Mouse (Mus musculus) cerebellum, adult 9-11 months (tissue): Measurements from ENCODE around the gene Atp11a.

Source experiments
- DNase-seq: peaks from one replicate; pipeline ENCODE4 v3.0.0; 2022

Atp11a gene

DNA sequence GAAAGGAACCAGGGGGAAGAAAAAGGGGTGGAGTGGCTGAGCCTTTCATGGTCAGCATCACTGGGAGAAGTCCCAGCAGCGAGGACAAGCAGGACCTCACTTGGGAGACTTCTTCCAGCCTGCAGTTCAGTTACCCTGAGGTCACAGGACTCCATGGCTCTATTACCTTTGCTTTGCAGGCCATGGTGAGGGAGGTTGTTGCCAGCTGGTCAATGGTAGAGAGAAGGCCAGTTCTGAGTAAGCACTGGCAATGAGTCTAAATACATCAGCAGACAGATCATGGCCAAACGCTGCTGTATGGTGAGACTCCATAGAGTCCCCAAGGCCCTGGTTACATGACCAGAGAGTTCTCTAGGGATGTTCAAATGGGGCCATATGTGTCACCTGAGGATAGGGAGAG lies 15.5 kb downstream of the Atp11a start:
- DNase-seq, result no peak

DNA sequence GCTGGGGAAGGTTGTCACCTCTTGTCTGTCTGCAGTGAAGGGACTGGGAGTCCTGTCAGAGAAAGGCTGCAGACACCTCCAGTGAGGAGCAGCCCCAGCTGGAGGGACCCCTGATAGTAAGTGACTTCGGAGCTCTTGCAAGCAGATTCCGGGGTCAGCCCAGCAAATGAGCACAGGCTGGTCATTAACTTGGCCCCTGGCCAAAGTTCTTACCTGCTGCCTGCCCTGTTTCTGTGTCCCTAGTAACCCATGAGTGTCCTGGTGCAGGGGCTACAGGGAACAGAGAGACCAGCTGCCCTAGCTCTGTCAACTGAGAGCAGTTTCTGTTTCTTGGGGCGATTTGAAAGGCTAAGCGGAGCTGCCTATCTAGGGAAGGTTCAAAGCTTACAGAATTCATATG lies 17.1 kb downstream of the Atp11a start:
- DNase-seq, result no peak

DNA sequence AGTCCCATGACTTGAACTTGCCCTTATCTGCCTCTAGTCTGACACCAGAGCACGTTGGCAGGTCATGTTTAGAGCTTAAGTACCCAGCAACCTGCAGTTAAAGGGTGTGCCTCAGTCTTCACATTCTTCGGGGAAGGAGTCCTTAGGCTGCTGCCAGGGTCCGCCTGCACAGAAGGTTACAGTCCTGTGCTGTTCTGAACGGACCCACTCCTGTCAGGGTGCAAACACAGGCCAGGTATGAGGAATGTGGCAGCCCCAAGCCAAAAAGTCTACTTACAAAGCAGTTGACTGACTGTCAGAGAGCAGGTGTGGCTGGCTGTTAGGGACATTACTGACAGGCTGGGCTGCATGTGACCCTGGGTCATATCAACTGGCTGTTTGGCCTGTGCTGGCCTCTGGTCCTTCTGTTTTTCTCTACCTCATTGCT lies 18.1 kb downstream of the Atp11a start:
- DNase-seq, result no peak

GRCm38 (mm10) chr8:12775302-12775975 lies 18.6 kb downstream of the Atp11a start:
- no peak for DNase-seq

- DNase-seq, result no peak
Observed at GRCm38 (mm10) chr8:12776166-12776565, 19.4 kb downstream of the Atp11a start.

GRCm38 (mm10) chr8:12777171-12777570 lies 20.4 kb downstream of the Atp11a start:
- no peak for DNase-seq

GRCm38 (mm10) chr8:12779541-12779940 lies 22.7 kb downstream of the Atp11a start:
- DNase-seq, result no peak

DNA sequence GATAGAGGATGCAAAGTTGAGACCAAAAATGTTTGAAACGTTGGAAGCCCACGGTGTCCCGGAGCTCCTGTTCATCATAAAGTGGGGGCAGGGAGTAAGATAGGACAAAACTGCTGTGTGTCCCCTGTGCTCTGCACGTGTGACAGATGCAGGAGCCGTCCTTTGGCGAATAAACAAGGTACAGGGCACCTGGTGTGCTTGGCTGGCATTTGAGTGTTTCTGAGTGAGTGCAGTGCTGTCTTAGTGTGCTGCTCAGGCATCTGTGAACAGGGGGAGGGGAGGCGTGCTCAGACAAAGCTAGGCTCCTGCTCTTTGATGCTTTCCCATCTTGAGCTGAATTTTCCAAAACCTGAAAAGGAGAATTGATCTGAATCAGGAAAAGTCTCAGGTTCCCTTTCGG lies 28.7 kb downstream of the Atp11a start:
- peak; percentile 52 for DNase-seq

DNA sequence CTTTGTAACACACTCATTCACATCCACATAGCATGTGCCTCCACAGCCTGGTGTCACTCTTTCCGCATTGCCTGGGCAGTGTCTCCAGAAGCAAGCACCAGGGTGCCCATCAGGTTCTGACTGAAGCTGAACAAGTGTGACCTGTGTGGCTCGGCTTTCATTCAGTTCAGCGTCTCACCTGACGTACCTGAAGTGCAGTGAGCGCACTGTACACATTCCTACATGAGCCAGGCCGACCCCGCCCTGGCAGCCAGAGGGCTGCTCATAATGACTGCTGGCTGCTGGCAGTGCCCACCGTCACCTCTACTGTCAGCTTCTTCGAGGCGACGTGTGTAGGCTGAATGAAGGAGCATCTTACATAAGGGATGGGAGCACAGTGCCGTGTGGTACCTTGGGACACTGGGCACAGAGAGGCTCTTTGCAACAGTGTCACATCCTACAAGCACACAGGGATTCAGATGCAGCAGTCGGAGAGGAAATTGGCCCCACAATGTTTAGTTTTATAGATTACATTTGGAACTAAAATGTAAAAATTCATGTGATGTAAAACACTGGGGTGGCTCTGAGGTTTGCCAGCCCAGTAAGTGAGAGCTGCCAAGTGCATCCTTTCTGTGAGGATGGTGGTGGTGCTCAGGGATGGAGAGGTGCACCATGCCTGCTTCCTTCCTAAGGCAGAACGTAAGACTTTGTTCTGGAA lies 29.6 kb downstream of the Atp11a start:
- peak; percentile 67 for DNase-seq

GRCm38 (mm10) chr8:12786958-12787301 lies 30.1 kb downstream of the Atp11a start:
- DNase-seq, result peak; percentile 73

GRCm38 (mm10) chr8:12787427-12787826 lies 30.6 kb downstream of the Atp11a start:
- peak; percentile 39 for DNase-seq

DNA sequence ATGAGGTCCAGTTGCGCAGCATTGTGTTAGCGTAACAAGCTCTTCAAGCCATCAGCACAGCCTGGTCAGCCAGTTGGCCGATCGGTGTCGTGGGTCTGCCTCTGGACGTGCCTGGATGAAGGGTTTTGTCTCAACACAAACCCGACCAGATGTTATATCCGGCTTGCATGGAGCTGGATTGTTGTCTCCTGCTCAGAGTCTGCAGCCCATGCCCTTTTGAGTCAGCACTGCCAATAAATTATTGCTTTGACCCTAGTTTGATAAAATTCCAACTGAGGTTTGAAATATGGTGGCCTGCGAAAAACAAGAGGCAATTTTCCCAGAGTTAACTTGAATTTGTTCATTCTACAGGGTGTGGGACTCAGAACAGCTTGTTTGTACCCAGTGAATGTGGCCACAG lies 31.9 kb downstream of the Atp11a start:
- DNase-seq, result no peak

DNA sequence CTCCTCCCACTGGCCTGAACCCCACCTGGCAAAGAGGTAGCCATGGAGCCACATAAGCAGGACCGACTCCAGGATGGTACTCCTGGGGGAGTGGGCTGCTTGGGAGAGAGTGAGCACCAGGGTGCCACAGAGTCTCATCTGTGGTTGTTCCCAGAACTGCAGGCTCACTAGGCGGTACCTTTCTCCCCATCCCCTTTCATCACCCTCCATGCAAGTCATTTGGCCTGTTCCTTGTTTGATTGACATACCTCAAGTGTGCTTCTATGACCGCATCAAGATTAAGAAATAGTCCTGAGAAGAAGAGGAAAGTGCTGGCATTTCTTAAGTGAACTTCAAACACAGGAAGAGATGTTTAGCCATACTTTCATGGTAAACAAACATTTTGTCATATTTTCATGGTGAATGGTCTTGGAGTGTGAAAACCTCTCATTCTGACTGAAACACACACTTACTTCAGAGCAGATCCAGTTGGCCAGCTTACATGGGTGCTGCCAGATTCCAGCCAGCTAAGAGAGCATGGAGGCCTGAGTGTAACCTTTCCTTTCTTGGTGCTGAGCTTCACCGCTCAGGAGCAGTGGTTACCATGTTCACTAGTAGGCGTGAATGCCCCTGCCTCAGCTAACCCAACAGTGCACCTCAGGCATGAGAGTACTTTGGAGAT lies 38.3 kb downstream of the Atp11a start:
- no peak for DNase-seq

- DNase-seq, result no peak
Observed at GRCm38 (mm10) chr8:12799099-12799498, 42.3 kb downstream of the Atp11a start.

DNA sequence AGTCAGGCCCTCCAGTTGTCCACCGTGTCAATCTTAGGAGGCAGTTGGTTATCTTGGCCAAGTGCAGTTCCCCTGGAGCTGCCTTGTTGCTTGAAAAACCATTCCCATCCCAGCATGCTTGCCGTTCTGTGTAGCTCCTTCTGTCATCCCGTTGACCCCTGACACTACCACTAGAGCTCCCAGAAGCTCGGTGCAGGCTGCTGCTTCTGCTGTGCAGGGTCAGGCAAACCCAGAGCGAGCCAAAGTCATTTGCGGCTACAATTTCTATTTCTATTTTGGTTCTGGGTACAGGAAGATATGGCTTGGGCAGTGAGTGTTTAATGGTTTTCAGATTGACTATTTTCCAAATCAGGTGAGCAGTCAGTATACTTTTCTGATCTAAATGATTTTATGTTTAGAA lies 43.0 kb downstream of the Atp11a start:
- DNase-seq, result no peak

DNA sequence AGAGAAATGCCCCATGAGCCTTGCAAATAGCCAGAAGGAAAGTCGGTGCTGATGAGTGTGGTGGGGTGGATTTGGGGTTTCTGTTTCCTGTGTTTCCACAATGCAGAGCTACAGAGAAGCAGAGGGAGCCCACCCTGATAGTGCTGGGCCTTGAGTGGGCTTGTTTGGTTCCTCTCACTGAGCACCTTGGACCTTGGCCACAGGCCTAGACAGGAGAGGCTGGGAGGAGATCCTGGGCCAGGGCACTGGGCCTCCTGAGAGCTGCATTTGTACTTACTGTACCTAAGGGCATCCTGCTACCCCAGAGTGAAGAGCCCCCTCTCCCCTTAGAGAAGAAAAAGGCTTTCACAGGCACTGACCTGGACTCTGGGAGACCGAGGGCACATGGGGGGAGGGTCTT lies 43.4 kb downstream of the Atp11a start:
- DNase-seq, result no peak

DNA sequence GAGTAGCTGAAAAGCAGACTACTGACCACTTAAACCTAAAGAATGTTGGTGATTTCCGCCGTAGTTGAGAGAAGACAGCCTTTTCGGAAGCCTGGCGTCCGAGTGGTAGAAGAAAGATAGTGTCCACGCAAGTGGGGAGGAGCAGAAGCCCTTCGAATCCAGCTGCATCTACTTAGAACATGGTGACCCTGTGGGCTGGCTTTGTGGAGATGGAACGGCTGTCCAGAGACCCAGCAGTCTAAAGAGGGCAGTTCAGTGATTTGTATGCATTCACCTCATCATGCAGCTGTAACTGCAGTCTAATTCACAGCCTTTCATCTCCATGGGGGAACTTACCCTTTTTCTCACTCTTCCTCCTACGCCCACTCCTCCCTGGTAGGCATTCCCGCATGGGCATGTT lies 44.8 kb downstream of the Atp11a start:
- DNase-seq, result no peak

DNA sequence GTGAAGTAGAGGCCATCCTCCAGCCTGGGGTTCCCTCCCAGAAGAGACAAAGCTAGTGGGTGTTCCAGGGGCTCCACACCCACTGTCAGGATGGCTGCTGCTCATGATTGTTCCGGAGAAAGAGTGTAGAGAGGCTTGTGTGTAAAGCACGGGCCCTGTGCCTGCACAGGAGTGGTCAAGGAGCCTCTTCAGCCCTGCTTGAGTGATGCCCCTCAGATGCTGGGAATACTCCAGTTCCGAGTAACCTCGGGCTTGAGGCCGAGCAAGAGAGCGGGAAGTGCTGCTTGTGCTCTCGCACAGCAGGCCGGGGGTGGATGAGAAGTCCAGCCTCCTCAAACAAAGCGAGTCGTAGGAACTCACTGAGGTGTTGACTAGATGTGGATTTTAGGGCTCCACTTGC lies 46.3 kb downstream of the Atp11a start:
- no peak for DNase-seq

GRCm38 (mm10) chr8:12804909-12805308 lies 48.1 kb downstream of the Atp11a start:
- no peak for DNase-seq

DNA sequence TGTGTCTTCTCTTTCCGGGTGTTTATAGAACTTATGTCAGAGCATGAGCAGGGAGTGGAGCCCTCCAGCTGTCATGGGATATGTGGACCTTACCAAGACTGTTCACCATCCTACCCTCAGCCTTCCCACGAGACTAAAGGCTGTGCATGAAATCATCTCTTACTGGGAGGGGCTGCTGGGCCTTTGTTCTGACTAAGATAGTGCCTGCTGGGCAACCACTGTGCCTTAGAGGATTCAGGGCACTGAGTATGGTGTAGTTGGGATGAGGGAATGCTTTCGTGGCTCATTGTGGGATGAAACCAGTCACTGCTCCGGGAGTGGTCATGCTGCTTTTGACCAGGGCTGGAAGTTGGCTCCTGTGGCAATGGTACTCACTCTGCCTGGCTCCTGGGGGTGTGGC lies 48.8 kb downstream of the Atp11a start:
- DNase-seq, result no peak

DNA sequence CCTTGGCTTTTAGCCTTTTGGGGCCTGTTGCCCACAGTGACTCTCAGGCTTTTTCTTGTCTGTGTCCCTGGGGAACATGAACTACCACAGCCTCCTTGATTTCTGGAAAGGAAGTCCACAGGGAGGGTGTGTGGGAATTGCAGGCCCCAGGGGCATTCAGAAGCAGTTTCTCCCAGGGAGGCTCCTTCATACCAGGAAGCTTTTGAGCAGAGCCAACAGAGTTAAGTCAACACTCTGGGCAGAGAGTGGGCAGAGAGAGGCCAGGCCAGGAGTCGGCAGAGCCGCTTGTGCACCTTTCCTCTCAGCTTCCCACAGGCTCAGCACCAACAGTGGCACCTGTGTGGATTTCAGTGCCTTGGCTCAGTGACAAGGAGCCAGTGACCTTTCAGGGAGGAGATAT lies 51.2 kb downstream of the Atp11a start:
- no peak for DNase-seq

GRCm38 (mm10) chr8:12809516-12809915 lies 52.7 kb downstream of the Atp11a start:
- DNase-seq, result no peak

DNA sequence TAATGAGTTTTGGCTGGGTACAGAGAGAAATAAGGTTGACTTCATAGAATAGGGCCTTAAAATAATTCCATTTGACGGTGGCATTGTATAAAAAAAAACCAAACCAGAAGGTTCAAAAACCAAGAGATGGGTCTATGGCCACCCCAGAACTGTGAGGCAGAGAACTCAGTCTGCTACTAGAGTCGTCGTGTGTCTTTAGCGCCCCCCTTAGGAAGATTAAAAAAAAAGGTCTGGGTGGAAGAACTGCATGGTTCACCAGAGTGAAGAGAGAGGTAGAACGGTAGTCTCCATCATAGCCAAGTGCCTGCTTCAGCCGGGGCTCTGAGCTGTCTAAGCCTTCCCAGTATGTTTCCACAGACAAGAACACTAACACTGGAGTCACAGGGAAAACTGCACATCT lies 54.4 kb downstream of the Atp11a start:
- no peak for DNase-seq

DNA sequence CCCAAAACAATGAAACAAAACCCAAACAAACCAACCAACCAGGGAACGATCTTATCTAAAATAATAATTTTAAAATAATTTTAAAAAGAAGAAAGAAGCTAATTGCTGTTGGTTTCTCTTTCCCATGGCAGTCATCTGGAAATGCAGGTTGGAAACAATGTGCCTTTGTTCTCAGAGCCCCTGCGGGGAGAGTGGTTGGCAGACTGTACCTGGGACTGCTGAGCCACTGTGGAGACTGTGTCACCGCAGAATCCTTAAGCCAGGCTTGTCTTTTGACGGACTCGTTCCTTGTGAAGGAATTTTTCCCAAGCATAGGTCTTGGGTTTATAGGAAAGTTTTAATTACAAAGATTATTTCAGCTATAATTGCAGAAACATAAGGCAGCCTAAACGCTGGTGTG lies 59.6 kb downstream of the Atp11a start:
- no peak for DNase-seq
